Mouse (Mus musculus): ENCODE measurements at regions not wholly inside any gene's neighbourhood (a gene's known extent, or its start where the extent isn't known, plus 50 kb on each side); places are given as distances from the start of the nearest gene placed in this dataset.

- no peak for DNase-seq (ENCODE audit: low read depth in 1 of 2, low spot score in 2 of 2)
Measured at GRCm38 (mm10) chr15:36679577-36679976, 328.0 kb downstream of the Zfp706 start.

GRCm38 (mm10) chr15:36669748-36670147, 337.8 kb downstream of the Zfp706 start:
- DNase-seq (ENCODE audit: low read depth in 1 of 2, low spot score in 2 of 2): no peak

GRCm38 (mm10) chr15:36666566-36666965, 341.0 kb downstream of the Zfp706 start:
- peak in 1 of 2 experiments; percentile 25 for DNase-seq (ENCODE audit: low read depth in 1 of 2, low spot score in 2 of 2)

- no peak for DNase-seq (ENCODE audit: low read depth in 1 of 2, low spot score in 2 of 2)
Measured at GRCm38 (mm10) chr15:36664391-36664790, 343.2 kb downstream of the Zfp706 start.

GRCm38 (mm10) chr15:36660986-36661385, 346.6 kb downstream of the Zfp706 start:
- DNase-seq (ENCODE audit: low read depth in 1 of 2, low spot score in 2 of 2): no peak
